Mouse (Mus musculus) monocyte, adult 2 months (primary cell): ENCODE measurements around the gene Stat3.

Source experiments
- DNase-seq, 2 experiments: peaks; one replicate each; pipeline ENCODE4 v3.0.0; 2022; ENCODE audit warnings: low spot score in 2 of 2, low read depth in 1 of 2

The Stat3 gene

DNA sequence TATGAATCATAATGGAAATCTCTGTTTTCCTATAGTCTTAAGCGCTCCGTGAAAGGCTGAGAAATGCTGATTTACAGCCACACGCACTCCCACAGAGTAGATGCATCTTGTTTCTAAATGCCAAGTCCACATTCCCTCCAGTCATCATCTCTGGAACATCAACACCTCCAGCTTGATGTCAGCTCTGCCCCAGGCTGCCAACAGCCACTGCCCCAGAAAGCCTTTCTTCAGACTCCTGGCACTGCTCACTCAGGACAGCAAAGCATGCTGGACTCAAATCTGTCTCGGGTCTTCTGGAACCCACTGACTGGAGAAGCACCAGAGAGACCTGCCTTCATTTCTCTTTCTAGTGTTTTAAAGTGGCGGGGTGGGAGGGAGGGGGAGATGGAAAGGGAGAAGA lies 46.9 kb downstream of the Stat3 start:
- no peak for DNase-seq

DNA sequence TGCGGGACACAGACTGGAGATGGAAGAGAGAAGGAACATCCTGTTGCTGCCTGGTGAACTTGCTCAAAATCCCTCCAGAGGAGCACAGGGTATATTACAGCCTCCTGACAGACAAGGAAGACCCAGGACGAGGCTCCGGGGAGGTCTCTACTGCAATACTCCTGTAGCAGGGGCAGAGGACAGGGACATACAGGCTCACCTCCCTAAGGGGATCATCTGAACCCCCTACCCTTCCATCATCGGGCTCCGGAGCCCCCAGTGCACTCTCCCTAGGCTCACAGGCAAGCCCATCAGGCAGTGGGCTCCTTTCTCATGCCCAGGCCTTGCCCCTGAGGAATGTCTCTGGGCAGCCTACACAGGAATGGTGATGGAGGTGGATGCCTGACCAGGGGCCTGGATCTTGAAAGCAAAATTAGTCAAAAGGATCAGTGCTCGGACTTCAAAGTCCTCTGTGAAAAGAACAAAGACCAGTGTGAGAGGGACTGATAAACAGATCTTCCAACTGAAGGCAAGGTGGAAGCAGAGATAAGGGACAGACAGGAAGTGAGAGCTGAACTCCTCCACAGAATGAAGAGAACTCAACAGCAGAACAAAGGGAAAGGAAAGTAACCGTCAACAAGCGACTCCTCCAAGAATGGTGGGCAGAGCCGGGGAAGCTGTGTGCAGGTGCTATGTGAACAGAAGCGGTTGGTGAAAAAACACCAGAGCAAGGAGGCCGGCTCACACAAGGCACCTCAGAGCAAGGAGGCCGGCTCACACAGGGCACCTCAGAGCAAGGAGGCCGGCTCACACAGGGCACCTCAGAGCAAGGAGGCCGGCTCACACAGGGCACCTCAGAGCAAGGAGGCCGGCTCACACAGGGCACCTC lies 47.9 kb downstream of the Stat3 start:
- DNase-seq, result no peak

DNA sequence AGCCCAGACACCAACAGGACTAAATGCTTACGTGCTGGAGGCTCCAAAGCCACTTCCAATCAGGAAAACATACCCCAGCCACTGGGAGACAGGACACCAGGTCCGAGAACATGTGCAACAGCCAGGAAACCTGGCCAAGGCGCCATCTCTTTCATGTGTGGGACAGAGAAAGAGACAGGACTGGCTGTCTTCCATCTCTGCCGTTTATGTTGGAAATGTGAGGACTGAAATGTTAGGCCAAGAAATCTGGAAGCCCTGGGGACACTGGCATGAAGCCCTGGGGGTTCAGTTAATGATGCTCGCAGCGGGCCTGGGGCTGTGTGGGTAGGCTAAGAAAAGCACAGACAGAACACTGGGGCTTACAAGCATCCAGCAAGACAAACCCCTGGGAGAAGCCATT lies 48.9 kb downstream of the Stat3 start:
- no peak for DNase-seq

DNA sequence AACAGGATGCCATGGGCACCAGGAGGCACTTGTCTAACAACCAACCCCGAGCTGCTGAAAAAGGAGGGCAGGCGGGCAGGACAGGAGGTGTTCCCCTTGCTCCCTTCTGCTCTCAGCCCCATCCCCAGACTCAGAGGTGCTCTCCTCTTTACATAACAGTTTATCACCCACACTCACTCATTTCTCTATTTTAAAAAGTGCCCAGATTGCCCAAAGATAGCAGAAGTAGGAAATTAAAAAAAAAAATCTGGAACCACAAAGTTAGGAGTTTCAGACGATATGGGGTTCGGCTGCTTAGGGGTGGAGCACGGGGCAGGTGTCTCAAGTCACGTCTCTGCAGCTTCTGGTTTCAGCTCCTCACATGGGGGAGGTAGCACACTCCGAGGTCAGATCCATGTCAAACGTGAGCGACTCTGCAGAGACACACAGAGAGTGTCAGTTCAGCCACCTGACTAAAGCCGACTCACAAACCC lies 51.0 kb downstream of the Stat3 start:
- DNase-seq, result no peak

DNA sequence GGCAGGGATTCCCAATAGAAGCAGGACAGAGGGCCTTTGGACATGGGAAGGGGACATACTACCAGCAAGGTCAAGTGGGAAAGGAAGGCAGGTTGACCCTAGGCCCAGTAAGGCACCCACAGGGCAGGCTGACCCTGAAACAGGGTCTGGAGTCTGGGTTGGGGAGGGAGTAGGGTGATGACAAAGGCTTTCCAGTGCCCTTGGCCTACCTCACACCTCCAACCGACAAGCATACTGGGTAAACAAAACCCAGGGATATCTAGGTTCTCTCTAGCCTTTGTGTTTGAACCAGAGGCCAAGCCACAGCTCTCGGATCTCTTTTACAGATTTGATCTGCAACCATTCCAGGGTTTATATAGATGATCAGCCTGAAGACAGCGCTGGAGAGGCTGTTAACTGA lies 51.6 kb downstream of the Stat3 start:
- no peak for DNase-seq

DNA sequence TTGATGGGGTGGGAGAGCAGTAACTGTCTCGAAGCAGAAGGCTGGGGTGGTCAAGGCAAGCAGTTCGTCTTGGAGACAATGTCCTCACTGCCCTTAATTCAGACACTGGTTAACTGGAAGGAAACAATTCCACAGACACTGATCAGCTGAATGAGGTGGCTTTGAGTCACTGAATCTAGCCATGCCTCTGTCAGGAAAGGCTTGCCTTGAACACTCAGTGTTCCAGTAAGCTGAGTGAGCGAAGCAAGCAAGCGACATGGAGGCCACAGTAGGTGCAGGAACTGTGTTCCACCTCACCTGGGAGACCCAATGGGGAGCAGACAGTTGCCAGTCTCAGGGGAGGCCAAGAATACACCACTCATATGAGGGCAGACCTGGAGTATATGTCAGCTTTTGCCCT lies 52.1 kb downstream of the Stat3 start:
- no peak for DNase-seq

DNA sequence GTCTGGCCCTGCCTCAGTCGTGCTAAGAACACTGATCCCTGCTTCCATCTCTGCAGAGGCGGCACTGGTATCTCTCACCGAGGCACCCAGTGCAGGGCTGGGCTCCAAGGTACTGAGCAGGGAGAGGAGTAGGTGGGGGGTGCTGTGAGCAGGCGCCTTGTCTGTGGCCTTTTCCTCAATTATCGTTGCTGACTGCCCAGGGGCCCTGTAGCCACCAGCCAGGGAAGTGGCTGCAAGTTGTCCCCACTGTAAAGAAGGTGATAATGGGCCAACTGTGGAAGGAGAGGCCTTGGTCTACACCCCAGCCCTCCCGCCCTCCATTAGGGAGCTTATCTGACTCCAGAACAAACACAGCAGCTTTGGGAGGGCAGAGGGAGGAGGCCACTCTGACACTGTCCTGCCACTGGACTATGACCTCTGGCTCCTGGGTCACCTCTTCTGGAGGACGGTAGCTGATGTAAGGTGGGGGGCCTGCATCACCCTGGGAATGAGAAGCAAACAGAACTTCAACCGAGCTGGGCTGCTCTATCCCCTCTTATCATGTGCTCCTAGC lies 53.1 kb downstream of the Stat3 start:
- no peak for DNase-seq

DNA sequence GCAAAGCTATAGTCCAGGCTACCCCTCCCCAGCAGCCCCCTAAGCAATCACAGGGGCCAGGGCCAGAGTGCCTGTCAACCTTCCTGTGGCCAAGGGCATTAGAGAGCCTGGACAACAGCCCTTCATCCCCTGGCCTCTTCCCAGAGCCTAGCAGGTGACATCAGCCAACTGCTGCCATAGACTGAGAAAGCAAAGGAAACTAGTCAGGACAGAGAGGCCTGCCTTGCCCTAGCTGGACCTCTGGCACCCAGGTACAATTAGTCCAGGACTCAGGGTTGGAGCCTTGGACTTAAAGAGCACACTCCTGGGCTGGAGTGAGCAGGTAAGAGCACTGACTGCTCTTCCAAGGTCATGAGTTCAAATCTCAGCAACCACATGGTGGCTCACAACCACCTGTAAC lies 53.9 kb downstream of the Stat3 start:
- DNase-seq, result no peak

DNA sequence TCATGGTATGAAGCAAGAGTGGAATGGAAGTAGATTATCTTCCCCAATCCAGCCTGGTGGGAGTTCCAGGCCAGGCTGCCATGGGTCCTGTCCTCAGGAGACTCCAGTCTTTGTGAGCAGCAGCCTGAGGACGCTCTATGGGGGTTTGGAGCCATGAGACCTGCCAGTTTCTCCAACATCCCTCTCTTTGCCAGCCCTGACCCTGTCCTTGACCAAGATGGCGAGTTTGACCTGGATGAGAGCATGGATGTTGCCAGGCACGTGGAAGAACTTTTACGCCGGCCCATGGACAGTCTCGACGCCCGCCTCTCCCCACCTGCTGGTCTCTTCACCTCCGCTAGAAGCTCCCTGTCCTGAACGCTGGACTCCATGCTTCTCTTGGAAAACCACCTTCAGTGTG lies 55.7 kb downstream of the Stat3 start:
- no peak for DNase-seq

DNA sequence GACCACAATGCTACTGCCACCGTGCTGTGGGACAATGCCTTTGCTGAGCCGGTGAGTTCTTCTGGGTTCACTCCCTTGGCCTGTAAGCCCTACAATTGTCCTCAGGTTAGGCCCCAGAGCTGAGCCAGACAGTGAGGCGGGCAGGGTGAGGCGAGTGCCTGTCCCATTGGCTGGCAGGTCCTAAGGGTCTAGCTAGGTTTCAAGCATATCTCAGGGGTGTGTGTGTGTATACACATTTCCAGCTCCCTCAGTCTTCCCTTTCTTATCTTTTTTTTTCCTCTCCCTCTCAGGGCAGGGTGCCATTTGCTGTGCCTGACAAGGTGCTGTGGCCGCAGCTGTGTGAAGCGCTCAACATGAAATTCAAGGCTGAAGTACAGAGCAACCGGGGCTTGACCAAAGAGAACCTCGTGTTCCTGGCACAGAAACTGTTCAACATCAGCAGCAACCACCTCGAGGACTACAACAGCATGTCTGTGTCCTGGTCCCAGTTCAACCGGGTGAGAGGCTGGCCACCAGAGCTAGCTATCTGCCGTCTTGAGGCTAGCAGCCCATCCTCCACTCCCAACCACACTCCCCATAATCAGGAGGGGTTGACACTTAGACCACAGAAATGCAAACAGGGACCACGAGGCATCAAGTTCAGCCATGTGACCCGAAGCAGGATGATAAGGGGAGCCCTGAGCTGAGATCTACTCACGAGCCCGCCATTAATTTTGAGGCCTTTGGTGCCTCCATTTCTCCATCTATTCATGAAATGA lies 59.8 kb downstream of the Stat3 start:
- DNase-seq, result no peak

DNA sequence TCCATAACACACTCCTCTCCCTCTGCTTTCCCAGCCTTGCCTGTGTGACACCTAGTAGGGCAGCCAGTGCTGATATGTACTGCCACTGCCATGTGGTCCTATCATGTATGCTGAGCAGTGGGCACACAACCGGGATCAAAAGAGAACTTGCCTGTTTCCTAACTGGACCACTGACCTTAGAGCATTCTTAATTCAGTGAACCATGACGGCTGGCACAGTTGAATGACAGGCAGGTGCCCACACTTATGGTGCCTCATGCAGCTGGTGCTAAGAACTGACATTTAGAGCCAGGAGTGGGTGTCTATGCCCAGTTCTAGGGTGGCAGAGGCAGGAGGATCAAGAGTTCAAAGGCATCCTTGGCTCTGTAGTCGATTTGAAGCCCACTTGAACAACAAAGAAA lies 63.6 kb downstream of the Stat3 start:
- DNase-seq, result no peak

DNA sequence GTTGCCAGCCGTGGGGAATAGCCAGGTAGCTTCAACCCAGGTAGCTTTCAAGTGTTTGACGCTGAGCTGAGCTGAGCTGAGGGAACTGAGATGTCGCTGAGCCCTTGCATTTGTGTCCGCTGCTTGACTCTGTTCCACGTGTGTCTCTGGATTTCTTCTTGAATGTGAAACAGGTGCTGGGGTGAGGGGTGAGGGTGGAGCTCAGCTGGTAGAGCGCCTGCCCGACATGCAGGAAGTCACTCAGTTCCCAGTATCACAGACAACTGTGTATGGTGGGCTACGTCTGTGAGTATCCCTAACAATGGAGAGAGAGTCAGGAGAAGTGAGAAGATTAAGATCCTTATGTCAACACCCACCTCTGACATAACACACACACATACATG lies 68.4 kb downstream of the Stat3 start:
- DNase-seq, result no peak

DNA sequence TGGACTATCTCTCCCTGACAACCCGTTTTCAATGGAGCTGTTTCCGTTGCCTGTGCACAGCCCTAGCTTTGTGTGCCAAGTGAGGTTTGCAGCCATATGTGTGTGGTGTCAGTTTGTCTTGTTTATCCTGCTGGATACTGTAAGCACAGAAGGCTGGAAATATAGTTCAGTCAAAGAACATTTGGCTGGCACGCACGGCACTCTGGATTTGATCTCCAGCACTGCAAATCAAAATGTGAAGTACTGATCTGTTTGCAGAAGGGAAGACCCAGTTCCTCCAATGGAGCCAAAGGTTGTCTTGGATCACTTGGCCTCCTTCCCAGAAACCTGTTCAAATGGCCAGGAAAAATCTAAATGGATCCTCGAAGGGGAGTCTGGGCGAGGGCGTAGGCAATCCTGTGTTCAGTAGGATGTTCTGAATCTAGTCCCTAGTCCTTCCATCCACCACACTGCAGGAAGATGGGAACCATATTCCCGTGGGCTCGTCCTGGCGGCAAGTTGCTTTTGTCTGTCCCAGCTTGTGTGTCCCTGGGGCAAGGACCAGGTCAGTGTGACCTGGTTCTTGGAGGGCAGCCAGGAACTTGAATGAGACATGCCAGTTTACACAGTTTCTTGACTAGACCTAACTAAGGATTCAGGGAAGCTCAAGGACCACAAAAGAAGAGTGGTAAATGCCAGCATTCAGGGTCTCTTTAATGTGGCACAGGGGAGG lies 68.9 kb downstream of the Stat3 start:
- no peak for DNase-seq

DNA sequence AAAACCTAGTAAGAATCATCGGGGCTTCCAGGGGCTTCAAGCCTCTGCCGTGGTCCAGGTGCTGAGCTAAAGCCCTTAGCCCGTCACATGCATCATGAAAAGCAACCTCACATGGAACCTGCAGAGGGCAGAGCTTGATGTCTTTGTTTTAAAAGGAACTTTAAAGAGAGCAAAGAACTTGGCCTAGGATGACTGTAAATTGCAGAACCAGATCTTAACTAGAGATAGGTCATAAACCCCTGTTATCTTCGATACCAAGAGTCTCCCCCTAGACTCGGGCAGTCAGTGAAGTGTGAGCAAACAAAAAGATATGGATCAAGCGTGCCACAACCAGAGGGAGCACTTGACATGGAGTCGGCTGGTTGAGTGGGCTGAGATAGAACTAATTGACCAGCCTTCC lies 73.7 kb downstream of the Stat3 start:
- no peak for DNase-seq

DNA sequence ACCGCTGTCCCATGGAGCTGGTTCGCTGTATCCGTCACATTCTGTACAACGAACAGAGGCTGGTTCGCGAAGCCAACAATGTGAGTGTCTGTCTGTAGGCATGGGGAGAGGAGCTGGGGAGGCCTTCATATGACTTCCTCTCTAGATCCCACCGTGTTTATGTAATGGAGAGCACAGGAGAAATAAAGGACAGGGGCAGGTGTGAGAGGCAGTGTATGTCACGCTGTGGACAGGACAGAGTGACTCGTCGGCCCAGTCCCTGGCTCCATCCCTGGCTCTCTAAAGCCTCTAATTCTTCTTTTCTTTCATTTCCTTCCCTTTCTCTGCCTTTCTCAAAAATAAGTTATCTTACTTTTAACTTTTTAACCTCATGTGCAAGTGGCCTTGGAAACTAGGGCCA lies 76.2 kb downstream of the Stat3 start:
- no peak for DNase-seq

DNA sequence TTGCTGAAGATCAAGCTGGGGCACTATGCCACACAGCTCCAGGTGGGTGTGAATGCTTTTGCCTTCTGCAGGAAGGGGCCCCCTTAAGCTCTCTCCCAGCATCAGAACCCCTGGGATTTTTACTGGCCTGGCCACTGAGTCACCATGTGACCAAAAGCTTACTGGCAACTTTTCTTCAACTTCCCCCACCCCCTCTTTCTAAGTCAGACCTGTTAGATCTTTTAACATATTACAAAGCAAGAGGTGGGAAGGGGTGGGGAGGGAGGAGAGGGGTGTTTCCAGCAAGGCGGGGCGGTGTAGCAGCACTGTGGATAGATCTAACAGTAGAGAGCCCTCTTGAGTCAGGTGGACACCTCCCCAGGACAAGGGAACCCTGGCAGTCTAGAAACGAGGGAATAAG lies 77.5 kb downstream of the Stat3 start:
- DNase-seq, result no peak

DNA sequence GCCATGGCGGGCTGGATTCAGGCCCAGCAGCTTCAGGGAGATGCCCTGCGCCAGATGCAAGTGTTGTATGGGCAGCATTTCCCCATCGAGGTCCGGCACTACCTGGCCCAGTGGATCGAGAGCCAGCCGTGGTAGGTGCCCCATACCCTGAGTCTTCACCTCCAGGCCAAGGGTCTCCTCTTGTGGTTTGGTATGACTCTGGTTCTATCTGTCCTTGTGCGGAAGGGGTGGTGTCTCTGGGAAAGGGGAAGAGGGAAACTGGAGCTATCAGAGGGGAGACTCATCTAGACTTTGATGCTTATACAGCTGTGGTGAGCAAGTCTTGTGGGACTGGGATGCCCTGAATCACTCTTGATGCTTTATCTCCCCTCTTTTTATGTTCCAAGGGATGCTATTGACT lies 78.0 kb downstream of the Stat3 start:
- DNase-seq, result no peak

DNA sequence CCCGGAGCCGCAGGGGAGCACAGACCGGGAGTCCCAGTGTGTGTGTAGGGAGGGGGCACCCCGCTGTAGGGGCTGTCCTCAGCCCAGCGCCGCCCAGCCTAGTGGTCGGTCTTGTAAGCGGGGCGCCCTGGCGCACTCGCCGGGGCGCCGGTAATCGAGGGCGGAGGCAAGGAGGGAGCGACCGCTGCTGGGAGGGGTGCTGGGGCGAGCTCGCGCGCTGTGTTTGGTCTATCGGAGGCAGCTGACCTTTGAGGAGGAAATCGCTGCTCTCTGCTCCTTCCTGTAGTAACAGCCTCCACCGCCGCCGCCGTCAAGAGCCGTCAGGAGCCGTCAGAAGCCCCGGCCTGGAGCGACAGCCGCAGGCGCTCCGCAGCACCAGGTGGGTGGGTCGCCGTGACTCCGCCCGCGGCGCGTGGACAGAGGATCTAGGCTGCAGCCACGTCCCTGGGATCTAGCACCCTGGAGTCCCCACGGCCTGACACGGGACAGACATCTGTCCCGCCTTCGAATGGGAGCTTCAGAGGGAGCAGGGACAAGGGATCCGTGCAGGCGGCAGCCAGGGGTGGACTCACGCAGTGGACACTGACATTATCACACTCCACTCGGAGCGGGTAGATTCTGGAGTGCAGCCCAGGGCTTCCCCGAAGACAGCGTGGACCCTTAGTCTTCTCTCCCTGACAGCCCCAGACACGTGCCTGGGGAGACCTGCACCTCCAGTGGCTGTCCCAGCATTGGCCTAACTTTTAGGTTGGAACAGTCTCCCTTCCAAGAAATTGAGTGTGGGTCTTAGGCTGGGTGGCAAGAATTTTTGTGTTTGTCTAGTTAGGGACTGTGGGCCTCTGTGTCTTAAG lies 78.9 kb downstream of the Stat3 start:
- DNase-seq, result peak; percentile 59 to 82

DNA sequence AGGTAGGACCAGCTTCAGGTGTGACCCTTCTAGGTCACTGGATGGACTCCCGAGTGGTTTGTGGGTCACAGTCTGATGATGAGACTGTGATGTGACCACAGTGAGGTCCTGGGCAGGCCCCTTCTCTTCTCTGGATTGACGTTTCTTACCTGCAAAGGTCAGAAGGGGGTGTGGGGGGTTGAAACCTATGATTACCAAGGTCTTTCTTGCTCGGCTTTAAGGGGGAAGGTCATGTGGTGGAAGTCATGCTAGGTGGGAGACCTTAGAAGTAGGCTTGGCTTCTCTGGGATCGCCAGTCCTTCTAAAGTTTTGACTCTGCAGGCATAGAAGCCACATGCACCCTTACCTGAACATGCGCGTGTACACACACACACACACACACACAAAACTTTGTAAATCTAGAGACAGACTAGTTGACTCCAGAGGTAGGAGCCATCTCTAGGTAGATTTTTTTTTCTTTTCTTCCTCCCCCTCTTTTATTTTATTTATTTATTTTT lies 79.7 kb downstream of the Stat3 start:
- no peak for DNase-seq

DNA sequence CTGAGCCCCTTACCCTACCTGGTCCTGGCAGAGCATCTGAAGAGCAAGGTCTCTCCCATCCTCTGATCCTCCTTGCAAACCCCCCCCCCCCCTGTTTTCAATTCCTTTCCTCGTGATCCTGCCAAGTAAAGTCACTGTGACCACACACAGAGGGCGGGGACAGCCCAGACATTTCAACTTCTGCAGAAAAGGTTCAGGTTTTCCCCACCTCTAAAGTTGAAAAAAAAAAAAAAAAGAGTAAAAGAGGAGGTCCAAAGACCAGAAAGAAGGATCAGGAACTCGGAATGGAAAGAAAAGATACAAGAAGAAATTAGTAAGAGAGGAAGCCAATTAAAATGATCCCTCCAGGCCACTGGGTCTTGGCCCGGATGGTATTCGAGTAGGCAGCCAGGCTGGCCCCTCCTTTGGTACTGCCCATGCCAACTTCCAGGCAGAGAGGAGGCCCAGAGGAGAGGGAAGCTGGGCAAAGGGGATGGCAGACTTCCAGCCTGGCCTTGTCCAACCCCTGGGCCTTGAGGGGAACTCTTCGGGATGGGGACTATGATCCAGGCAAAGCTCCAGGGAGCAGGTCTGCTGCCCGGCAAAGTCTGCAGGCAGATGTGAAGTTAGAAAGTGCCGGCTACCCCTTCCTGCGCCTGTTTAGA lies 80.3 kb downstream of the Stat3 start, which contains the start of gene Stat5a:
Stat5a (plus strand) TSS at position 417 of the 644 bp plus-strand sequence.
- DNase-seq, result no peak
